Mouse (Mus musculus): ENCODE measurements around the gene Mrpl20.

Mrpl20 gene

GRCm38 (mm10) chr4:155831831-155832230 is 29.2 kb downstream of the Mrpl20 start:
- no peak for DNase-seq (ENCODE audit: low spot score)

- no peak for DNase-seq (ENCODE audit: low spot score)
These were observed 29.6 kb downstream of the Mrpl20 start for GRCm38 (mm10) chr4:155832321-155832720.

- DNase-seq (ENCODE audit: low spot score), result no peak
These were observed 30.6 kb downstream of the Mrpl20 start for GRCm38 (mm10) chr4:155833234-155833633.

- peak; percentile 64 for DNase-seq (ENCODE audit: low spot score)
These were observed 31.2 kb downstream of the Mrpl20 start for GRCm38 (mm10) chr4:155833836-155834235.

- no peak for DNase-seq (ENCODE audit: low spot score)
These were observed 34.8 kb downstream of the Mrpl20 start for GRCm38 (mm10) chr4:155837404-155838010.

GRCm38 (mm10) chr4:155838187-155839153 is 35.8 kb downstream of the Mrpl20 start:
- no peak for DNase-seq (ENCODE audit: low spot score)

GRCm38 (mm10) chr4:155839483-155839910 is 36.8 kb downstream of the Mrpl20 start, which contains the start of gene Mxra8:
Gene Mxra8 (plus strand): TSS chr4:155839680.
- DNase-seq (ENCODE audit: low spot score), result peak; percentile 88

- no peak for DNase-seq (ENCODE audit: low spot score)
These were observed 37.7 kb downstream of the Mrpl20 start for GRCm38 (mm10) chr4:155840076-155841002.

GRCm38 (mm10) chr4:155841003-155841454 is 38.4 kb downstream of the Mrpl20 start:
- DNase-seq (ENCODE audit: low spot score), result peak; percentile 64

GRCm38 (mm10) chr4:155841651-155842270 is 39.1 kb downstream of the Mrpl20 start:
- DNase-seq (ENCODE audit: low spot score), result no peak

- no peak for DNase-seq (ENCODE audit: low spot score)
These were observed 40.6 kb downstream of the Mrpl20 start for GRCm38 (mm10) chr4:155843231-155843630.

- peak; percentile 92 for DNase-seq (ENCODE audit: low spot score)
These were observed 44.3 kb downstream of the Mrpl20 start, which contains the start of gene Dvl1 for GRCm38 (mm10) chr4:155846871-155847578. Gene Dvl1 (plus strand): TSS chr4:155847402.

- peak; percentile 55 for DNase-seq (ENCODE audit: low spot score)
These were observed 45.1 kb downstream of the Mrpl20 start for GRCm38 (mm10) chr4:155847591-155848352.

- peak; percentile 80 for DNase-seq (ENCODE audit: low spot score)
These were observed 45.9 kb downstream of the Mrpl20 start for GRCm38 (mm10) chr4:155848434-155849095.

GRCm38 (mm10) chr4:155849391-155849790 is 46.7 kb downstream of the Mrpl20 start:
- no peak for DNase-seq (ENCODE audit: low spot score)

GRCm38 (mm10) chr4:155849792-155850451 is 47.2 kb downstream of the Mrpl20 start:
- no peak for DNase-seq (ENCODE audit: low spot score)

GRCm38 (mm10) chr4:155851368-155851767 is 48.7 kb downstream of the Mrpl20 start:
- DNase-seq (ENCODE audit: low spot score), result no peak

- no peak for DNase-seq (ENCODE audit: low spot score)
These were observed 49.3 kb downstream of the Mrpl20 start for GRCm38 (mm10) chr4:155851951-155852411.

- DNase-seq (ENCODE audit: low spot score), result no peak
These were observed 50.7 kb downstream of the Mrpl20 start for GRCm38 (mm10) chr4:155853421-155853820.

Data from yolk sac, embryonic 10.5 days (tissue).